Mouse (Mus musculus): ENCODE results near the gene Tmem178.

The Tmem178 gene

GRCm38 (mm10) chr17:80997226-80997625 is 52.8 kb downstream of the Tmem178 start:
- DNase-seq (ENCODE audit: low spot score), result no peak

- no peak for DNase-seq (ENCODE audit: low spot score)
These were observed 54.5 kb downstream of the Tmem178 start for GRCm38 (mm10) chr17:80998958-80999357.

GRCm38 (mm10) chr17:81001010-81001409 is 56.6 kb downstream of the Tmem178 start:
- DNase-seq (ENCODE audit: low spot score), result no peak

- no peak for DNase-seq (ENCODE audit: low spot score)
These were observed 57.2 kb downstream of the Tmem178 start for GRCm38 (mm10) chr17:81001647-81002046.

- DNase-seq (ENCODE audit: low spot score), result no peak
These were observed 57.7 kb downstream of the Tmem178 start for GRCm38 (mm10) chr17:81002130-81002529.

GRCm38 (mm10) chr17:81004454-81004853 is 60.0 kb downstream of the Tmem178 start:
- DNase-seq (ENCODE audit: low spot score), result no peak

GRCm38 (mm10) chr17:81005292-81005691 is 60.9 kb downstream of the Tmem178 start:
- no peak for DNase-seq (ENCODE audit: low spot score)

- no peak for DNase-seq (ENCODE audit: low spot score)
These were observed 64.7 kb downstream of the Tmem178 start for GRCm38 (mm10) chr17:81009112-81009511.

GRCm38 (mm10) chr17:81010199-81010598 is 65.8 kb downstream of the Tmem178 start:
- no peak for DNase-seq (ENCODE audit: low spot score)

GRCm38 (mm10) chr17:81010844-81011685 is 66.6 kb downstream of the Tmem178 start:
- DNase-seq (ENCODE audit: low spot score), result no peak

GRCm38 (mm10) chr17:81015814-81016447 is 71.5 kb downstream of the Tmem178 start:
- DNase-seq (ENCODE audit: low spot score), result peak; percentile 12

GRCm38 (mm10) chr17:81017132-81017531 is 72.7 kb downstream of the Tmem178 start:
- DNase-seq (ENCODE audit: low spot score), result no peak

GRCm38 (mm10) chr17:81027331-81027730 is 82.9 kb downstream of the Tmem178 start:
- no peak for DNase-seq (ENCODE audit: low spot score)

GRCm38 (mm10) chr17:81031830-81032442 is 87.5 kb downstream of the Tmem178 start:
- no peak for DNase-seq (ENCODE audit: low spot score)

GRCm38 (mm10) chr17:81032957-81033356 is 88.5 kb downstream of the Tmem178 start:
- DNase-seq (ENCODE audit: low spot score), result no peak

GRCm38 (mm10) chr17:81035354-81035753 is 90.9 kb downstream of the Tmem178 start:
- no peak for DNase-seq (ENCODE audit: low spot score)

GRCm38 (mm10) chr17:81038707-81039408 is 94.4 kb downstream of the Tmem178 start:
- no peak for DNase-seq (ENCODE audit: low spot score)

GRCm38 (mm10) chr17:81041662-81042061 is 97.2 kb downstream of the Tmem178 start:
- no peak for DNase-seq (ENCODE audit: low spot score)

GRCm38 (mm10) chr17:81044356-81044755 is 99.9 kb downstream of the Tmem178 start:
- no peak for DNase-seq (ENCODE audit: low spot score)

- no peak for DNase-seq (ENCODE audit: low spot score)
These were observed 100.7 kb downstream of the Tmem178 start for GRCm38 (mm10) chr17:81045115-81045514.

- DNase-seq (ENCODE audit: low spot score), result no peak
These were observed 101.2 kb downstream of the Tmem178 start for GRCm38 (mm10) chr17:81045525-81046150.

All from ovary, adult 18-20 months (tissue).